Mouse (Mus musculus) urinary bladder, postnatal 25 days (tissue): Measurements from ENCODE around the gene Abhd16b.
"Not testable (repeated sequence)": the region's sequence is repeated elsewhere in the genome, so short reads cannot be mapped to it uniquely, and the experiment has no call there.

Experiments used
- DNase-seq: peaks from one replicate; pipeline ENCODE4 v3.0.0; 2022; ENCODE audit warnings: low spot score

The Abhd16b gene

GRCm38 (mm10) chr2:181487338-181488277 lies 5.4 kb upstream of the Abhd16b start:
- no peak for DNase-seq

GRCm38 (mm10) chr2:181491432-181492205 lies 1.4 kb upstream of the Abhd16b start:
- DNase-seq = no peak

- no peak for DNase-seq
Observed at GRCm38 (mm10) chr2:181492206-181492605, 800 bp upstream of the Abhd16b start.

- DNase-seq = no peak
Observed at GRCm38 (mm10) chr2:181494266-181494945, 1.4 kb downstream of the Abhd16b start.

- not testable (repeated sequence) for DNase-seq
Observed at GRCm38 (mm10) chr2:181495845-181496244, 2.8 kb downstream of the Abhd16b start.

GRCm38 (mm10) chr2:181496281-181496680 lies 3.3 kb downstream of the Abhd16b start:
- peak; percentile 59 for DNase-seq

- DNase-seq = peak; percentile 72
Observed at GRCm38 (mm10) chr2:181496831-181497547, 4.0 kb downstream of the Abhd16b start, which contains the start of gene Tpd52l2. Gene Tpd52l2, plus strand, starts transcription at chr2:181497142.

- peak; percentile 50 for DNase-seq
Observed at GRCm38 (mm10) chr2:181497548-181497875, 4.5 kb downstream of the Abhd16b start.

- no peak for DNase-seq
Observed at GRCm38 (mm10) chr2:181498644-181499043, 5.6 kb downstream of the Abhd16b start.

- DNase-seq = no peak
Observed at GRCm38 (mm10) chr2:181509191-181509590, 16.2 kb downstream of the Abhd16b start.

GRCm38 (mm10) chr2:181511231-181511630 lies 18.2 kb downstream of the Abhd16b start:
- no peak for DNase-seq

- DNase-seq = no peak
Observed at GRCm38 (mm10) chr2:181519201-181519600, 26.2 kb downstream of the Abhd16b start.

GRCm38 (mm10) chr2:181520118-181520935 lies 27.3 kb downstream of the Abhd16b start, which contains the start of gene Dnajc5:
Gene Dnajc5, plus strand, starts transcription at chr2:181520485.
- peak; percentile 94 for DNase-seq

GRCm38 (mm10) chr2:181520936-181521227 lies 27.9 kb downstream of the Abhd16b start:
- DNase-seq = no peak

GRCm38 (mm10) chr2:181521491-181521890 lies 28.5 kb downstream of the Abhd16b start:
- no peak for DNase-seq

GRCm38 (mm10) chr2:181522811-181523210 lies 29.8 kb downstream of the Abhd16b start:
- no peak for DNase-seq

- DNase-seq = peak; percentile 5
Observed at GRCm38 (mm10) chr2:181525526-181525925, 32.5 kb downstream of the Abhd16b start.

GRCm38 (mm10) chr2:181529076-181529475 lies 36.1 kb downstream of the Abhd16b start:
- DNase-seq = no peak

- no peak for DNase-seq
Observed at GRCm38 (mm10) chr2:181532589-181532988, 39.6 kb downstream of the Abhd16b start.

GRCm38 (mm10) chr2:181536410-181536809 lies 43.4 kb downstream of the Abhd16b start:
- no peak for DNase-seq
